Mouse (Mus musculus) ES-CJ7 (cell line): ENCODE results near the gene Mbnl2.

Experiments used
- DNase-seq: peaks from one replicate; pipeline ENCODE4 v3.0.0; 2011; ENCODE audit warnings: low read depth, low spot score

Mbnl2 gene

GRCm38 (mm10) chr14:120274746-120275145 is 723 bp upstream of the Mbnl2 start:
- DNase-seq, result no peak

GRCm38 (mm10) chr14:120276343-120277080 is 1.0 kb downstream of the Mbnl2 start:
- DNase-seq, result no peak

- no peak for DNase-seq
Observed at GRCm38 (mm10) chr14:120277081-120277656, 1.7 kb downstream of the Mbnl2 start.

- DNase-seq, result peak; percentile 46
Observed at GRCm38 (mm10) chr14:120278290-120279244, 3.1 kb downstream of the Mbnl2 start.

- no peak for DNase-seq
Observed at GRCm38 (mm10) chr14:120280136-120280535, 4.7 kb downstream of the Mbnl2 start.

GRCm38 (mm10) chr14:120283787-120284186 is 8.3 kb downstream of the Mbnl2 start:
- no peak for DNase-seq

GRCm38 (mm10) chr14:120284504-120284903 is 9.0 kb downstream of the Mbnl2 start:
- DNase-seq, result no peak

GRCm38 (mm10) chr14:120287121-120287986 is 11.9 kb downstream of the Mbnl2 start:
- DNase-seq, result peak; percentile 63

- DNase-seq, result peak; percentile 24
Observed at GRCm38 (mm10) chr14:120287987-120288275, 12.5 kb downstream of the Mbnl2 start.

GRCm38 (mm10) chr14:120288378-120289002 is 13.0 kb downstream of the Mbnl2 start:
- peak; percentile 27 for DNase-seq

GRCm38 (mm10) chr14:120289065-120289464 is 13.6 kb downstream of the Mbnl2 start:
- DNase-seq, result no peak

GRCm38 (mm10) chr14:120289528-120289927 is 14.1 kb downstream of the Mbnl2 start:
- DNase-seq, result no peak

- no peak for DNase-seq
Observed at GRCm38 (mm10) chr14:120291226-120291757, 15.8 kb downstream of the Mbnl2 start.

- DNase-seq, result no peak
Observed at GRCm38 (mm10) chr14:120292133-120292532, 16.7 kb downstream of the Mbnl2 start.

GRCm38 (mm10) chr14:120292617-120293195 is 17.2 kb downstream of the Mbnl2 start:
- no peak for DNase-seq

- no peak for DNase-seq
Observed at GRCm38 (mm10) chr14:120294480-120294879, 19.0 kb downstream of the Mbnl2 start.

GRCm38 (mm10) chr14:120295355-120296220 is 20.1 kb downstream of the Mbnl2 start:
- no peak for DNase-seq

GRCm38 (mm10) chr14:120296231-120297006 is 20.9 kb downstream of the Mbnl2 start:
- DNase-seq, result no peak
